Mouse (Mus musculus): Measurements from ENCODE around the gene Fam98a.

Fam98a gene

GRCm38 (mm10) chr17:75551512-75552400, at the start of gene Fam98a:
Fam98a (minus strand) TSS chr17:75551946.
- peak; percentile 95 for DNase-seq (ENCODE audit: low spot score in 2 of 2)

GRCm38 (mm10) chr17:75598652-75599051, 46.9 kb upstream of the Fam98a start:
- no peak for DNase-seq (ENCODE audit: low spot score in 2 of 2)

DNA sequence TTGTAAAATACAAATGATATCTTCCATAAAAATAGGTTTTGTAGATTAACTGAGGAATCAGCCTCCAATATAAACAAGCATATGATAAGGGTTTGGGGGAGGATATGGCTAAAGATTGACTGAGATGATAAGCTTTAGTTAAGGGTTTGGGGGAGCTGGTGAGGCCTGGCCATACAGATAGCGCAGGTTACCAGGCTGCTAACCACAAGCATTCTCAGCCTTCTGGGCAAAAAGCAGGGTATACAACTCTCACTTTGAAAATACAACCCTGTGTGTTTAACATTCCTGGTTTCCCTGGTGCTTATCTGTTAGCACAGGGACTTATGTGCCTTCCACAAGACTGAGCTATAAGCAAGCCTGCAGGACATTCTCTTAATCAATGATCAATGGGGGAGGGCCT, 31.0 kb upstream of the Fam98a start:
- no peak for DNase-seq (ENCODE audit: low spot score in 2 of 2)

DNA sequence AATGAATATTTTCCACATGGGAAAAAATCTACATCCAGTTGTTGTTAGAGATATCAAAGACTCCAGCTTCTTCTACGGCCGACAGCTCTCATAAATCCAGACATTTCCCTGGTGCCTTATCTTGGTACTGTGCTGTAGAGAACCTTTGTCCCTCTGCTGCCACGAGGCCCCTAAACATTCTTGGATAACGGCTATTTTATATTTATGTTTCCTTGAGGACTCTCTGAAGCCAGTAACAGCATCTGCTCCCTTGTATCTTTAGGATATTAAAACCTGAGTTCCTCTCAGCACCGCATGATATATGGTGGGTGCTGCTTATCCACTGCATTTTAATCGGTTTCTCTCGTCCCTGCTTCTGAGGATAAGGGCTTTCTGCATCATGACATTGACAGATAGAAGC, 23.9 kb upstream of the Fam98a start:
- no peak for DNase-seq (ENCODE audit: low spot score in 2 of 2)

DNA sequence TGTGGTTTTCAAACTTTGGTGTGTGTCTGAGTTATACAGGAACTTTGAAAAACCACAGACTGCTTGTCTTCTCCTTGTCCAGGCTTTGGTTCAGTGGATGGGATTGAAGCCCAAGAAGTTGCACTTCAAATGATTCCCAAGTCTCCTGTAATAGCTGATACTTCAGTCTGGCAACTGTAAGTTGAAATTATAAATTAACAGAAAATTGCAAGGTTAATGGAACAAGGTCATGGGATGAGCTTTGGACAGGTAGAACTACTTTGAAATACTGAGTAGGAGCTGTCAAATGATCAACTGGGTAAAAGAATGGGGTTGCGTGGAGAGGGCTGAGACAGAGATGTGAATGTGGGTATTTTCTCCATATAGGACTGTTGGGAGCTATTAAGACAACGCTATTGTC, 6.3 kb upstream of the Fam98a start:
- DNase-seq (ENCODE audit: low spot score in 2 of 2): no peak

GRCm38 (mm10) chr17:75557031-75557430, 5.3 kb upstream of the Fam98a start:
- no peak for DNase-seq (ENCODE audit: low spot score in 2 of 2)

DNA sequence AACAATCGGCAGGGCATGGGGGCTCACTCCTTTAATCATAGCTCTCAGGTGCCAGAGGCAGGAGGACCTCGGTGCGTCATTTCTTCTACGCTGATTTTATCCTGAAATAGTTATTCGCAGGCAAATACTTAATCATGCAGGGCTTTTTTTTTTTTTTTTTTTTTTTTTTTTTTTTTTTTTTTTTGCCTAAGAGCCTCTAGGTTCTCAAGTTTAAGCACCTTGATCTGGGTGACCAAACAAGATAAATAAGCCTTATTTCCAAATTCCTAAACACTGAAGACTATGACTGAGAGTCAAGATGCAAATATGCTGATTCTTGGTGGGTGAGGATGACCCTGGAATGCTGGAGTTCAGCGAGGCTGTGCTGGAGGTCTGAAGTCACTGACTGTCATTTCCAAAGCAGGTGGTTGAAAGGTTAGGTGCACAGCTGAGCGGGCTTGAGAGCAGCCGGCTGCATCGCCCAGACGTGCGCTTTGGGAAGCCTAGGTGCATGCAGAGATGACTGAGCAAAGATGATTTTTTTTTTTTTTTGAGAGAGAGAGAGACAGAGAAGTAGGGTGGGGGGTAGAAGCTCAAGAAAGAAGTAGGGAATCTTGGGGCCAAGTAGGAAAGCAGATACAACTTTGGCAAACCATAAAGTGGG, 854 bp downstream of the Fam98a start:
- DNase-seq (ENCODE audit: low spot score in 2 of 2): no peak

- DNase-seq (ENCODE audit: low spot score in 2 of 2): no peak
These were observed 7.5 kb downstream of the Fam98a start for GRCm38 (mm10) chr17:75544262-75544661.

- DNase-seq (ENCODE audit: low spot score in 2 of 2): no peak
These were observed 8.3 kb downstream of the Fam98a start for GRCm38 (mm10) chr17:75543434-75543833.

- no peak for DNase-seq (ENCODE audit: low spot score in 2 of 2)
These were observed 11.9 kb downstream of the Fam98a start for GRCm38 (mm10) chr17:75539841-75540240.

- no peak for DNase-seq (ENCODE audit: low spot score in 2 of 2)
These were observed 12.6 kb downstream of the Fam98a start for GRCm38 (mm10) chr17:75539130-75539529.

DNA sequence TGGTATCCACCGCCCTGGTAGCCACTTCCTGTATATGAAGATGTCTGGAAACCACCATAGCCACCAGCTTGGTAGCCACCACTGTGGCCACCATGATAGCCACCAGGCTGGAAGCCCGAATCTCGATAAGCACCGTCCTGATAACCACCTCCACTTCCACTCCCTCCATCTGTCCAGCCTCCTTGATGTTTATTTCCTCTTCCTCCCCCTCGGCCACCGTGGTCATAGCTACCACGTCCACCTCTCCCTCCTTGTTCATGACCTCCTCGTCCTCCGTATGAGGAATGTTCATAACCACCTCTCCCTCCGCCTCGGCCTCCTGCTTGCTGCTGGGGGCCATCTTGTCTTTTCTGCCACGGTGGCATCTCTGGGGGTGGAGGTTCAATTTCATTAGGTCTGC, 13.3 kb downstream of the Fam98a start:
- no peak for DNase-seq (ENCODE audit: low spot score in 2 of 2)

GRCm38 (mm10) chr17:75537050-75537445, 14.7 kb downstream of the Fam98a start:
- no peak for DNase-seq (ENCODE audit: low spot score in 2 of 2)

DNA sequence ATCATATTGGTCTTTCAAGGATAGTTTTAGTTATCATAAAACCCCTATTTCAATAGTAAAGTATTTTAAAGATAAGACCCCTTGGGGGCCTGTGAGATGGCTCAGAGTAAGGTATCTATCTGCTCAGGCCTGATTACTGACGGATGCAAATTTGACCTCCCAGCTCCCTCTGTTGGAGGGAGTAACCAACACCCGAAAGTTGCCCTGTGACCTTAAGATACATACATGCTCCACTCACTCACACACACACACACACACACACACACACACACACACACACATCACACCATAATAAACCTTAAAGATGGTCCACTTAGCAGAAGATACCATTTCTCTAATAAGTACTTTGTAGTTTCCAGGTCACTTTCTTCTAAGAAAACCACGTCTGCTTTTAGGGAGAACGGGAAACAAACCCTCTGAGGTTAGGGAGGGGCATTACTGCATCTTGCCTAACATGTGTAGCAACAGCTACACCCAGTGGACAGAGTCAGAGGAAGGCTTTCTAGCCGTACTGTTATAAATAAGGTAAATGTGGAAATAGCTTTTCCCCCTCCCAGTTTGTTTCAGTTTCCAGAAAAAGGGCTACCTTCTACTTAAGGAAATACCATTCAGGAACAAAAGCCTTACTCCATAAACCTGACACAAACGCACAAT, 15.2 kb downstream of the Fam98a start:
- DNase-seq (ENCODE audit: low spot score in 2 of 2): no peak

DNA sequence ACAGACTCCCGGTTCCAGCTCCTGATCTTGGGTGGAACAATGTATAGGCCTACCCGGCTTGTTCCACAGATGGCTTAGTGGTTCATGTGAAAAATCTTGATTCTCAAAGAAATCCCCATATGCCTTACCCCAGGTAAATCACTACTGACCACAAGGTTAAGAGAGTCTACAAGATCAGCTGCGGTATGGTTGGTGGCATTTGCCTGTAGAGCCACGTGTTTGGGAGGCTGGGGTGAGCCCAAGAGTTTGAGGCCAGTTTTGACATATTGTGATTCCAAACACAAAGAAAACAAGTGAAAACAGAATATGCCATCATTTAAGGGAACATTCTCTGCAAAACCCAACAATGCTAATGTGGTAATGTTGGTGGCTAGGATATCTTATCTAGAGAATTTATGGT, 16.1 kb downstream of the Fam98a start:
- no peak for DNase-seq (ENCODE audit: low spot score in 2 of 2)

DNA sequence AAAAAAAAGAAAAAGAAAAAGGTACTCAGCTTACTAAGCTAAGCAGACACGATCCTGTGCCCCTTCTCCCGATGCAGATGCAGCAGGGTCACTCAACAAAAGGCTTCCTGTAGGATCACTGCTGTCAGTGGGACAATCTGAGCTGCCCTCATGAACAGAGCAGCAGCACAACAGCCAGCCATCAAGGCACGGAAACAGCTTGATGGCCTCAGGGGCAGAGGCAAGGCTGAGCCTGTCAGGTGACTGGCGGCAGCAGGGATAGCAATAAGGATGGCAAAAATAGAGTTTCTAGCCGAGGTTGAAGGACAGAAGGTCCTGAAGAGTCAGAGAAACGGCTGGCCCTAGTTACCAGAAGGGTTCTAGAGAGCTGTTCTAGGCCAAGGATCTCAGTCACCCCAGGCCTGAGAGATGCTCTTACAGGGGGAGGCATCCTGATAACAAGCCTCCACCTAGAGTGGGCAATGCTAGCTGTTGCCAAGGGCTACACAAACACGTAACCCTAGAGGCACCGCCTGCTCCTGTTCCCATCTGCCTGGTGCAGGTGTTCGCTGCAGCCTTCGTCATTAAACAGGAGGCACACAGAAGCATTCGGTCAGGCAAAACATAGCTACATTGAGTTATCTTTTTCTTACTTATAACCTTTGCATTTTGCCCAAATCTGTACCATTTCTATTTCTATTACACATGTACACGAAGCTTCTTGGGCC, 17.3 kb downstream of the Fam98a start:
- no peak for DNase-seq (ENCODE audit: low spot score in 2 of 2)

- DNase-seq (ENCODE audit: low spot score in 2 of 2): no peak
These were observed 19.2 kb downstream of the Fam98a start for GRCm38 (mm10) chr17:75532469-75532986.

GRCm38 (mm10) chr17:75529222-75529935, 22.4 kb downstream of the Fam98a start:
- no peak for DNase-seq (ENCODE audit: low spot score in 2 of 2)

DNA sequence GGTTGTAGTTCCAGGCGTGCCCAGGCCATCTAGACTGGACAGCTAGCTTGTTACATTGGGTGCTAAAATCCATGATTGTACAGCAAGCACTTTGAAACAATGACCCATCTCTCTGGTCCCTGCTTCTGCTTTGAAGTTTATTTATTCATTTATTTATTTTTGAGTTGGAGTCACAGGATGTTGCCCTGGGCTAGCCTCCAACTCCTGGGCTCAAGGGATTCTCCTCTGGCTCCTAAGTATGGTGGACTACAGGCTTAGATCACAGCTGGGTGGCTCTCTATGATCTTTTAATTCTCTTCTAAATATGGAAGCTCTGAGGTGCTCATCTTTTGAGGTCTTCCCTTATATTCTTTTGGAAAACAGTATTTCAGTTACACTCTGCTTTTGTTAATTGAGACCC, 25.3 kb downstream of the Fam98a start:
- no peak for DNase-seq (ENCODE audit: low spot score in 2 of 2)

- DNase-seq (ENCODE audit: low spot score in 2 of 2): no peak
These were observed 27.9 kb downstream of the Fam98a start for GRCm38 (mm10) chr17:75523812-75524211.

All from frontal cortex, postnatal 14 days (tissue).